Mouse (Mus musculus) E14TG2a.4 (cell line): ENCODE measurements around the gene Syngap1.
"Not testable (repeated sequence)": the region's sequence is repeated elsewhere in the genome, so short reads cannot be mapped to it uniquely, and the experiment has no call there.

Experiments used
- H3K27me3 ChIP-seq: 2 replicates; pipeline ENCODE4 v1.6.1; 2014; ENCODE audit warnings: low read length, control low read depth; ENCODE audit not compliant: insufficient read depth
- H3K36me3 ChIP-seq: 2 replicates; pipeline ENCODE4 v1.6.1; 2014; ENCODE audit warnings: low read length, control low read depth; ENCODE audit not compliant: insufficient read depth
- H3K4me1 ChIP-seq: replicated peaks from 2 replicates; pipeline ENCODE4 v1.6.1; 2014; ENCODE audit warnings: low read depth, low read length, control low read depth
- H3K4me3 ChIP-seq: replicated peaks from 2 replicates; pipeline ENCODE4 v1.5.1; 2014; ENCODE audit warnings: mild to moderate bottlenecking, low read length
- H3K9me3 ChIP-seq: 2 replicates; pipeline ENCODE4 v1.6.1; 2014; ENCODE audit warnings: low read length, control low read depth
- CTCF ChIP-seq: conservative IDR thresholded peaks from 2 replicates; pipeline ENCODE4 v1.5.1; 2014; ENCODE audit warnings: low read length
- NANOG ChIP-seq: IDR thresholded peaks from 2 replicates; pipeline ENCODE4 v1.6.1; 2014; ENCODE audit warnings: borderline replicate concordance, low read length, mixed read lengths
- POU5F1 ChIP-seq: IDR thresholded peaks from 2 replicates; pipeline ENCODE4 v1.6.1; 2014; ENCODE audit warnings: low read length, borderline replicate concordance

Gene Syngap1

DNA sequence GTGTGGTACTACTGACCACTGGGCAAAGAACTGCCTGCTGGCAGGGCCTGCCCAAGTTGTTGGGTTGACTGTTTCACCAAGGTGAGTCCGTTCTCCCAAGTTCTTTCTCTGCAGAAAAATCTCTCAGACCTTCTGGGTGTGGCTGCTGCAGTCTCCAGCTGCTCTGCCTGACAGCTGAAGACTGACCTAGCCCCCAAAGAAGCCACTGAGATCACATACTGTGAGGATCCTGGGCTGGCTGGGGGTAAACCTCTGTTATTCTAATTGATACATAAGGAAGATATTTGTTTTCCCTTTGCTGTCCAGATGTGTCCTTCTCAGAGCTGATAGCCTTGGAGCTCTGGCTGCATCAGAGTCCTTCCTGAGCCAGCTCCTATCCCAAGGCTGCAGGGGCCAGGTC is 25.8 kb upstream of the Syngap1 start:
- Histone ChIP-seq H3K9me3 (no peaks in the 10 kb centered on the region), H3K4me3 (peak overlapping the region; percentile 29; the same call in 1 of the 2 replicates), H3K36me3 (peaks cover 18% of the 10 kb centered on the region), H3K27me3 (no peaks in the 10 kb centered on the region), H3K4me1 (peaks cover 41% of the 10 kb centered on the region)
- TF ChIP-seq POU5F1 = no peak

- Histone ChIP-seq H3K9me3 (no peaks in the 10 kb centered on the region), H3K4me3 (peak within 1 kb of the TSS; percentile 89), H3K4me1 (peaks cover 46% of the 10 kb centered on the region), H3K27me3 (no peaks in the 10 kb centered on the region), H3K36me3 (peaks cover 34% of the 10 kb centered on the region)
- TF ChIP-seq CTCF (peak; percentile 88), POU5F1 (no peak)
These were observed 24.2 kb upstream of the Syngap1 start, which contains the start of gene Kifc5b for GRCm38 (mm10) chr17:26916711-26917482. TSS of gene Kifc5b (plus strand) at chr17:26917091.

DNA sequence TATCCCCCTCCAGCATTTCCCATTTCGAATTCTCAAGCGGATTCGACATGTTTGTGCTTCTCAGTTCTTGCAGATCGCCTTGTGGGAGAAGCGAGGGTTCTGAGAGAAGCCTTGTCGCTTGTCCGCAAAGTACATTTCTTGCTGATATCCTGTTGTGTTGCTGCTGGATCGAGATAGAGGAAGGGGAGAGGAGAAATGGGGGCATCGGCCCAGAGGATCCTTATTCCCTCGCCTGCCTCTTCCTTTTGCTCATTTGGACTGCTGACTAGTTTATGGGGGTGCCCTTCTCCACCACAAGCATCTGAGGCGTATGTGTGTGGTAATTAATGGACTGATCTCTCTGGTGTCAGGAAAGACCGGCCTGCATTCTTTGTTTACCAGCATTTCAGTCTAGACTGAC is 23.5 kb upstream of the Syngap1 start:
- H3K36me3 ChIP-seq = peaks cover 38% of the 10 kb centered on the region
- not testable (repeated sequence) for H3K27me3 ChIP-seq, H3K9me3 ChIP-seq
- peak overlapping the region; percentile 89 for H3K4me3 ChIP-seq
- peaks cover 46% of the 10 kb centered on the region for H3K4me1 ChIP-seq

GRCm38 (mm10) chr17:26918343-26918742 is 22.7 kb upstream of the Syngap1 start:
- TF ChIP-seq POU5F1 (no peak), CTCF (no peak), NANOG (no peak)
- Histone ChIP-seq H3K27me3 (no peaks in the 10 kb centered on the region), H3K9me3 (no peaks in the 10 kb centered on the region), H3K4me1 (peaks cover 49% of the 10 kb centered on the region), H3K36me3 (peaks cover 43% of the 10 kb centered on the region), H3K4me3 (peak overlapping the region; percentile 89)

DNA sequence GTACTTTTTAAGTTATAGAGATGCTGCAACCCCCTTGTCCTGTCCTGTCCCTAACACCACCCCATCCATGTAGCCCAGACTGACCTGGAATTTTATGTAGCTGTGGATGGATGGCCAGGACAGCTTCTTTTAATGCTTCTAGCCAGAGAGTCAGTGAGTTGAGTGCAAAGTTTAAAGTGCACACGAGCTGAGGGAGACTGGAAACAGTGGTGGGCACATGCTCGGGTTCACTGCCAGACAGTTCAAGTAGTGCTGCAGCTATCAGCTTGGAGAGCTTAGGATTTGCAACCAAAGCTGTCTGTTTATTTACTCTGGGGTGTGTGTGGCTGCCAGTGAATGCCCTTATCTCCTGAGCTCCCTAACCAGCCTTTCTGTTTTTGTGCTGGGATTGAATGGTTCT is 21.5 kb upstream of the Syngap1 start:
- H3K9me3 ChIP-seq, H3K4me3 ChIP-seq, H3K27me3 ChIP-seq: not testable (repeated sequence)
- H3K4me1 ChIP-seq = peaks cover 58% of the 10 kb centered on the region
- H3K36me3 ChIP-seq = peaks cover 54% of the 10 kb centered on the region

DNA sequence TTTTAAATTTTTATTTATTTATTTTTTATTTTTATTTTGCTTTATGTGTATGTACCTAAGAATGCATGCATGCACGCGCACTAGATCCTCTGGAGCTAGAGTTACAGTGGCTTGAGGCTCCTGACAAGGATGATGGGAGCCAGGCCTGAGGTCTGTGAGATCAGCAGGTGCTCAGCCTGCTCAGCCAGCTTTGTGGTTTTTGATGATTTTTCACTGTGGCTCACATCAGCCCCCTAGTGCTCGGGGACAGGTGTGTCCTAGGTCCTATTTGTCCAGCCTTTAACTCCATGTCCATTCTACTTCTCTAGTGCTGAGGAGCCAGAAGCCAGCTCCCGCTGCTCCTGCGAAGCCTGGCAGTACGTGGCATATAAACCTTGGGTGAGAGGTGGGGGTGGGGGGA is 18.7 kb upstream of the Syngap1 start:
- not testable (repeated sequence) for H3K4me3 ChIP-seq, H3K27me3 ChIP-seq, H3K9me3 ChIP-seq
- Histone ChIP-seq H3K4me1 (peaks cover 50% of the 10 kb centered on the region), H3K36me3 (peaks cover 83% of the 10 kb centered on the region)

- H3K4me1 ChIP-seq = peaks cover 34% of the 10 kb centered on the region
- H3K36me3 ChIP-seq = peaks cover 94% of the 10 kb centered on the region
- not testable (repeated sequence) for H3K4me3 ChIP-seq, H3K9me3 ChIP-seq, H3K27me3 ChIP-seq
These were observed 15.6 kb upstream of the Syngap1 start for GRCm38 (mm10) chr17:26925414-26925813.

- H3K36me3 ChIP-seq = peaks cover 92% of the 10 kb centered on the region
- not testable (repeated sequence) for H3K4me3 ChIP-seq, H3K9me3 ChIP-seq, H3K27me3 ChIP-seq
- H3K4me1 ChIP-seq = peaks cover 62% of the 10 kb centered on the region
These were observed 9.3 kb upstream of the Syngap1 start for GRCm38 (mm10) chr17:26931795-26932194.

- Histone ChIP-seq H3K9me3 (no peaks in the 10 kb centered on the region), H3K4me1 (peaks cover 69% of the 10 kb centered on the region), H3K36me3 (peaks cover 92% of the 10 kb centered on the region), H3K27me3 (no peaks in the 10 kb centered on the region), H3K4me3 (peak within 1 kb of the TSS; percentile 81)
- TF ChIP-seq POU5F1 = no peak
- TF ChIP-seq NANOG = no peak
- TF ChIP-seq CTCF = no peak
These were observed 8.1 kb upstream of the Syngap1 start, which contains the start of gene Phf1 for GRCm38 (mm10) chr17:26932839-26933398. TSS of gene Phf1 (plus strand) at chr17:26933052.

GRCm38 (mm10) chr17:26933419-26933818 is 7.6 kb upstream of the Syngap1 start:
- no peaks in the 10 kb centered on the region for H3K27me3 ChIP-seq
- no peak for TF ChIP-seq POU5F1
- no peak for TF ChIP-seq CTCF
- no peak for TF ChIP-seq NANOG

More at GRCm38 (mm10) chr17:26933419-26933818, 7.6 kb upstream of the Syngap1 start:
- Histone ChIP-seq H3K4me3 (peak overlapping the region; percentile 81), H3K9me3 (no peaks in the 10 kb centered on the region), H3K36me3 (peaks cover 92% of the 10 kb centered on the region), H3K4me1 (peaks cover 74% of the 10 kb centered on the region)
